Mouse (Mus musculus) cerebellum, postnatal 4 days (tissue): Measurements from ENCODE around the gene Prr22.

Experiments used
- DNase-seq, 2 experiments: peaks; one replicate each; pipeline ENCODE4 v3.0.0; 2022; ENCODE audit warnings: low spot score in 2 of 2, mixed read lengths in 1 of 2

Prr22 gene

DNA sequence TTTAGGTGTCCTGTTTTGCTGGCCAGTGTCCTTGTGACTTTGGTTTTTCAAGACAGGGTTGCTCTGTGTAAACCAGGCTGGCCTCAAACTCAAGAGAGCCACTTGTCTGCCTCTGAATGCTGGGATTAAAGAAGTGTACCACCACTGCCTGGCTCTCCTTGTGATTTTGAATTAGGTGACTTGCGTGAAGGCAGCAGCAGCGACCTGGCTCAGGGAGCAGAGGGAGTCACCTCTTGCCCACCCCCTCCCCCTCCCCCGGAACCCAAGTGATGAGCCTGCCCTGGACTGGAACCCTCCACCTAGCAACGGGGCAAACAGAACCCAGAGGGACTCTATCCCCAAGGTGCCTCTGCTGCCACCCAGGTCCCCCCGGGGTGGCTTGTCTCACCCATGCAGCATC is at the start of gene Prr22:
TSS of gene Prr22 (plus strand) at position 301 of the 400 bp plus-strand sequence.
- DNase-seq, result no peak

DNA sequence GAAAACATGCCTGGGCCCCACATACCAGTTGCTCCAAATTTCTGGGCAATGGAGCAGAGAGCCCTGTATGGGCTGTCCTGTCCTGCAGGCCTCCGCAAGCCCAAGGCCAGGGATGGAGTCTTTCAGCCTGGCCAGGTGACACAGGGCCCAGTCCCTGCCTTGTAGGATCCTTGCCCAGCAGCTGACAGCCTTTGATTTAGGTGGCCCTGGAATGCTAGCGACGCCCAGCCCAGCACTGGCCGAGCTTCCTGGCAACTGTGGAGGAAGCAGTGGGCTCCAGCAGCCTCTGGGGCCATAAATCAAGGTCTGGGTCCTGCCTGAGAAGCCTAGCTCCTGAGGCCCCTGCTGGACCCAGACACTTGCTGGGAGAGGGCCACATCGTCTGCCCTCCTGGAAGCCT is 47.6 kb upstream of the Prr22 start:
- DNase-seq, result no peak

DNA sequence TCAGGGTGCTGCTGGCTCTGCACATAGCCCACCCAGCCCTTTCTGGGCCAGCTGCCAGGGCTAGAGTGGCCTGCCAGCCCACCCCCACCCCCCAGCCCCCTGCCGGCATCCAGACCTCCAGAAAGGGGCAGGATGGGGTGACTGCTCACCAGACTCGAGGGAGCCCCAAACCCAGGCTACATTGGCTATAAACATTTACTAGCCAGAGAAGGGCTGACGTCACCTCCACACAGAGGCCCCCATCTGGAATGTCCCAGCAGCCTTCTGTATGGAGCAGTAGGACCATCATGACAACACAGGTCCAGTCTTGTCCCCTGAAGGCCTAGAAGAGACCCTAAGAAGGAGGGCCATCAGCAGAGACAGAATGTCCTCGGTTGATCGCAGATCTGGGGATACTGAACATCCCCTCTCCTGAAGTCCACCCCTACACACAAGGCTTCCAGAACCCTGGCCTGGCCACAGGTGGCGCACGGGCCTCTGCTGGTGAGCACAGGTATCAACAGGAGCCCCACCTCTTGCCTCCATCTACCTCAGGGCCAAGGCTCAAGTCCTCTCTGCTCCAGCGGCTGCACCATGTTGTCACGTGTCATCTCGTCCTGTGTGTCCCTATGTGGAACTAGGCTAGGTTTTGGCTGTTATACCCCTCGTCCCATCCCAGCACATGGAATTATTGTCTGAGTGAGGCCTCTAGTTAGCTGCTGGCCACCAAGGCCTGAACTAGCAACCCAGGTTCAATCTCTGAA is 46.5 kb upstream of the Prr22 start:
- no peak for DNase-seq

DNA sequence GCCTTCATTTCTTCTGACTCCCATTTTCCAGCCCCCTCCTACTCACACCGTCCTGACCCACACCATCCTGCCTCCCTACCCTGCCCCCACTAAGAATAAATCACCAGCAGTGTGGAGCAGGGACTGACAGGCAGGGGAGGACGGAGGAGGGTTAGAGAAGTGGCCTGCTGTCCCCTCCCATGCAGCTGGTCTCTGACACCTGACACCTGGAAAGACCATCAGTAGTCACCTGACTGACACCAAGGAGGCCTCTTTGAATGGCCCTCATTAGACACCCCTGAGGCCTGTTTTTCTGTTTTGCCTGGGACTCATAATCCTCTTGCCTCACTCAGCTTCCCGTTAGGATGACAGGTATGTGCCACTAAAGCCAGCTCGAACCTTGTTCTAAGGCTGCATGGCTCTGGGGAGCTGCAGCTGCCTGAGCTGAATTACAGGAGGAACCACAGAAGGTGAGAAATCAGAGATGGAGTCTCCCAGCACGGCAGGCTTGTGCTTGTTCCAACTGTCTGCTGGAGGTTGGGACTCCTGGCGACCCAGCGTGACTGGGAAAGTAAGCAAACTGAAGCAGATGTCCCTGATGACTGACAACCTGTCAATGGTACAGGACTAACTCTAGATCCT is 42.9 kb upstream of the Prr22 start:
- no peak for DNase-seq

DNA sequence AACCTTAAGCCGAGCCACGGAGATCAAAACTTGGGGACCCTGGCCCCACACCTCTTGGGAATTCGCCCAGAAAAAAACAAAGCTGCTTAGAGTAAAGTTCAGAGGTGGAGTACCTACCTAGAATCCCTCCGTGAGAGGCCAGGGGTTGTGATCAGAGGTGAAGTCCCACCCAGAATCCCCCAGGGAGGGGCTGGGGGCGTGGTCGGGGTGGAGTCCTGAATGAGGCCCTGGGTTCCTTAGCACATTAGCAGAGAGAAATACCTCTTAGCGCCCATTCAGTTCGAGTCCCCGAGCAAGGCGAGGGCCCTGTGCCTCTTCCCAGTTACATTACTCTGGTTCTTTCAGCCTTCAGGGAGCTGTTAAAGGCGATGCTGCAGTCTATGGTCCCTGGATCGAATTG is 42.4 kb upstream of the Prr22 start:
- DNase-seq, result no peak

DNA sequence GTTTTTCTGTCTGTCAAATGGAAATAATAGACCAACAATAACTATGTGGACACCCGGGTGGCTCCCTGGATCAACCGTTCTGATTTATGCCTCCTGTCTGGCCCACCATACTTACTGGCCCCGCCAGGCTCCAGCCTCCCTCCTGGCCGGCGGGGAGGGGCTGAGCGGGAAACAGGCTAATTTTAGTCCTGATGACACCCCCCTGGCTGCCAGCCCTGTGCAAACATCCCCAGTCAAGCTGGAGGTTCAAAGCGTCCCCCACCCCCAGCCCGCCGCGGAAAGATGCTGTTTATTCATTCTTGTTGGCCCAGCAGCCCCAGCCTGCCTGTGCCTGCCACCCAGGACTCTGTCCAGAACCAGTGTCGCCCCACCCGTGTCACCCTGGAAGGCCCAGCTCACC is 41.9 kb upstream of the Prr22 start:
- no peak for DNase-seq

DNA sequence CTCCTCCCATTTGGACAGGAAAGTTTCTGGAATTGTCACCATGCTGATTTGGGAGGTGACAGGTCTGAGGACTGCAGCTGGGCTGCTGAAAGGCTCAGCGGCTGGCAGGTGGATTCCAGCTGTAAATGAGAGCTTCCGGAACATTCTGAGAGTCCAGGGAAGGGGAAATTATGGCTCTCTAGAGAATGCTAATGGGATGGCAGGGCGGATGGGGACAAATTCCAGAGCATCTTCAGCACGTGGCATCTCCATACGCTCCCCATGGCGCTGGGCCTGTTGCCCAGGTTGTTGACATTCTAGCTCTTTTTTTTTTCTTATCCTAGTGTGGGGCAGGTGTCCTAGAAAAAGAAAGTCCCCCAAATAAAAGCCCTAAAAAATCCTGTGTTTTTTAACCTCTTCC is 40.9 kb upstream of the Prr22 start:
- DNase-seq, result no peak

DNA sequence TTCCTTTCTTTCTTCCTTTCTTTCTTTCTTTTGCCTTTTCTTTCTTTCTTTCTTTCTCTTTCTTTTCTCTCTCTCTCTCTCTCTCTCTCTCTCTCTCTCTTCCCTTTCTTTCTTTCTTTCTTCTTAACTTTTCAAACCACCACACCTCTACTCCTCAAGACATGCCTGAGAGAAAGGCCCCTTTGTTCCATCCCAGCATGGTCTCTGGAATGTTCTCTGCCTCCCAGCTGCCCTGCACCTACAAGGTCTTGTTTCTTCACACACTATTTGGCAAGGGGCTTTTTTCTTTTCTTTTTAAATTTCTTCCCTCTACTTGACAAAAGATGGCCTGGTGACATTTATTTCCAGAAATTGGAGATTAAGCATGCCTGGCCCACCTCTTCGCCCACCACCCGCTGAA is 40.4 kb upstream of the Prr22 start:
- no peak for DNase-seq

DNA sequence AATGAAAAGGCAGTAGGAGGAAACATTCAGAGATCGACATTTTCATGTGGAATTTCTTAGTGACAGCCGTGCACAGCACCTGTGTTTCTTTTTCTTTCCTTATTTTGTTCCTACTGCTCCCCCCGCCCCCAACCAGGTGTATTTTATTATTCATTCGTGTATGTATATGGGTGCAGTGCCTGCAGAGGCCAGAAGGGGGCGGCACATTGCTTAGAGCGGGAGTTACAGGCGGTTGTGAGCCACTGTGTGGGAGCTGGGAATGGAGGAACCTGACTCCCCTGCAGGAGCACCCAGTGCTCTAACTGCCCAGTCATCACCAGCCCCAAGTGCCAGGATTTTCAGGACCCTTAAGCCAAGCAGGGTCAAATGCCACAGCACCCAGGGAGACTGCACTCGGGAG is 33.5 kb upstream of the Prr22 start:
- DNase-seq, result no peak

DNA sequence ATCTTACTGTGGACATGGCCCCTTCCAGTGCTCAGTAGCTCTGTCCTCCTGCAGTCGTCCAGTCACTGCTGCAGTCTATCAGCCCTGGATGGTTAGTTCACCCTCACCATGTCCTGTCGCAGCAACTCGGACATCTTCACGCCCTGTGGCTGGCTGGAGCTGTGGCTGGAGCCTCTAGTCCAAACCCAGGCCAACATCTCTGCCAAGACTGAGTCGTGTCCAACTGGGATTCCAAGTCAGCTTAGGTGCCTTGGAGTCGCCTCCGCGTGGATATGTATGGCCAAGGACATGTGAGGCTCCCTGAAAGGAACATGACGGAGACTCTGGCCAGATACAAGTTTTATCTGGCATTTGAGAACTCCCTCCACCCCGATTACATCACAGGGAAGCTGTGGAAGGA is 31.8 kb upstream of the Prr22 start:
- DNase-seq, result no peak

DNA sequence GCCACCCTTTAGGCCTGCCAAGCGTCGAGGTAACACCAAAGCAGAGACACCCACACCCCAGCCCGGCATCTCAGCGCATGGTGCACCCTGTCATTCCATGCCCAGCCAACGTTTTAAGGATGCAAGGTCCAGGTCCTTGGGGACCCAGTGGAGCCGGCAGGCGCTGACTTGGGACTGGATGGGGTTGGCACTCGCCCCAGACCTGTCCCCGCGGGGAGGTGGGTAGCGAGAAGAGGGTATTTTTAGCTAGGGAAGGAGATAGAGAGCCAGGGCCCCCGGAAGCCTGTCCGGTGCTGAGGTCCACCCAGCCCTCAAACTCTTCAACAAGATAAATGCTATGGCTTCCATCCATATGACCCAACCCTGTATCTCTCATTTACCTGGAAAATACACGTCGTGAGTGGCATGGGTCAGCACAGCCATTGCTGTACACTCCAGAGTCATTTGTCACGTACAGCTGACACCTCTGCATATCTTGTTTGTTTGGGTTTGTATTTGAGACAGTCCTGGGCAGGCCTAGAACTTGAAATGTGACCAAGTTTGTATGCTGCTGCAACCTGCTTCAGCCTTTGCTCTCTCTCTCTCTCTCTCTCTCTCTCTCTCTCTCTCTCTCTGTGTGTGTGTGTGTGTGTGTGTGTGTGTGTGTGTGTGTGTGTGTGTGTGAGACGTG is 29.8 kb upstream of the Prr22 start:
- DNase-seq, result no peak

DNA sequence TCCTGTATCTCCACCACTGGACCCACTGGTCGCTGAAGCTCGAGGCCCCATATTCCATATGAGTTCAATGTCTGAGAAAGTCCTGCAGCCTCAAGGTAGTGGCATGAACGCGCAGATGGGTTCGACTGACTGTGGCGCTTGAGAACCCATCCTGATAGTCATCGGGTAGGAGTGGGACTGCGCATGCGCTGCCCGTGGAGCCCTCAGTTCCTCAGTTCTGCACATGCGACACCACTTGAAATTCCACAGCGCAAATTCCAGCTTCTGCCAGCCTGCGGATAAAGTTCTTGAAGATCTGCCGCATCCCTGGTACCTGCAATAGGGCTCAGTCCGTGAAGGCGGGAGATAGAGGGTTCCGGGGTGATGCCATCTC is 29.3 kb upstream of the Prr22 start:
- DNase-seq, result no peak

DNA sequence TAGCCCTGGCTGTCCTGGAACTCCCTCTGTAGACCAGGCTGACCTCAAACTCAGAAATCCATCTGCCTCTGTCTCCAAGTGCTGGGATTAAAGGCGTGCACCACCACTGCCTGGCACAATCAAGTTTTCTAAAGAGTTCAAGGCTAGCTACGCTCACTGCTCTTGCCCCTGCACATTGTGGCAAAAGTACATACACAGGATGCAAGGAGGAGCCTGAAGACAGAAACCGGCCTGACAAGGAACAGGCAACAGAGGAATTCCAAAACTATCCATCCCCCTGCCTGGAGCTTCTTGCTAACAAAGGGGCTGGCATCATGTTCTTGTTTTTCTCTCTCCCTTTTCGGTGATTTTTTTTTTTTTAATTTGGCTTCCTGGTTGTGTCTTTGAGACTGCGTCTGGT is 25.9 kb upstream of the Prr22 start:
- no peak for DNase-seq

DNA sequence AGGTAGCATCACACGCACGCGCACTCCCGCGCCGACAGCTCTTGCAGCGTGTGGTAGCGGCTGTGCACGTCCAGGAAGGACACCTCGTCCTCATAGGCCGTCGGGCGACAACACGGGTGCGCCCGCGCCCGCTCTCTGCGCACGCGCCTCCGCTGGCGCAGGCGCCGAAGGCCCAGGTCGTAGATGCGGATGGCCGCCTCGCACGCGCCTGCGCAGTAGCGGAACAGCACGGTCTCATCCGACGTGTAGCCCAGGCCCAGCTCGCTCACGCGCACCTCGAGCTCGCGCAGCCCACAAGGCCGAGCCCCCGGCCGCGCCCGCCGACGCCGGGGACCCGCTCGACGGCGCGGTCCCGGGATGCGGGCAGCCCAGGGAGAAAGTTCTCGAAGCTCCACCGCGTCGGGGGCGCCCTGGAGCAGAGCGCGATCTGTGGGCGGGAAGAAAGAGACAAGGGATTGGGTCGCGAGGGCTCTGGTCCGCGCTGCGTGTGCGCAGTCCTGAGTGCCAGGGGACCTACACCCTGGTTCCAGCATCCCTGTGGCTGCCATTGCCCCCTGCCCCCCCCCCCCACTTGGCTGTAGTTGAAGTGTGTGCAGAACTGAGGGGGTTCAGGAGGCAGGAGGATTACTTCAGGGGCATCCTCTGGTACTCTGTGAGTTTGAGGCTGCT is 18.5 kb upstream of the Prr22 start:
- peak in 1 of 2 experiments; percentile 49 for DNase-seq

DNA sequence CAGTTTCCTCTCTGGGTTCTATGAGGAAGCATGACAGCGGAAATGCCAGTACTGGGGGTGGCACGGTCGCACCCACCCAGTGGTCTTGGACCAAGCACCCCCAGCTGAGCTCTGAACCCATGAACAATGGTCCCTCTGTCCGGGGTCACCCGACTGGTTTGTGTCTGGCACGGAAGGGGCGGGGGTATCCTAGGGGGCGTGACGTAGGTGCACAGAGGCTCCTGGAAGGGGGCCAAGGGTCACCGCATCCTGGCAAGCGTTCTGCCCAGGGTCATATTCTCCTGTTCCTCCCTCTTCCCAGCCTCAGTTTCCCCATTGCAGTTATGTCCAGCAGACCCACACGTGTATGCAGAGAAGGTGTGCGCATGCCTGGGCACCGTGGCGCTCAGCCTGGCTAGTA is 16.6 kb upstream of the Prr22 start:
- DNase-seq, result no peak

DNA sequence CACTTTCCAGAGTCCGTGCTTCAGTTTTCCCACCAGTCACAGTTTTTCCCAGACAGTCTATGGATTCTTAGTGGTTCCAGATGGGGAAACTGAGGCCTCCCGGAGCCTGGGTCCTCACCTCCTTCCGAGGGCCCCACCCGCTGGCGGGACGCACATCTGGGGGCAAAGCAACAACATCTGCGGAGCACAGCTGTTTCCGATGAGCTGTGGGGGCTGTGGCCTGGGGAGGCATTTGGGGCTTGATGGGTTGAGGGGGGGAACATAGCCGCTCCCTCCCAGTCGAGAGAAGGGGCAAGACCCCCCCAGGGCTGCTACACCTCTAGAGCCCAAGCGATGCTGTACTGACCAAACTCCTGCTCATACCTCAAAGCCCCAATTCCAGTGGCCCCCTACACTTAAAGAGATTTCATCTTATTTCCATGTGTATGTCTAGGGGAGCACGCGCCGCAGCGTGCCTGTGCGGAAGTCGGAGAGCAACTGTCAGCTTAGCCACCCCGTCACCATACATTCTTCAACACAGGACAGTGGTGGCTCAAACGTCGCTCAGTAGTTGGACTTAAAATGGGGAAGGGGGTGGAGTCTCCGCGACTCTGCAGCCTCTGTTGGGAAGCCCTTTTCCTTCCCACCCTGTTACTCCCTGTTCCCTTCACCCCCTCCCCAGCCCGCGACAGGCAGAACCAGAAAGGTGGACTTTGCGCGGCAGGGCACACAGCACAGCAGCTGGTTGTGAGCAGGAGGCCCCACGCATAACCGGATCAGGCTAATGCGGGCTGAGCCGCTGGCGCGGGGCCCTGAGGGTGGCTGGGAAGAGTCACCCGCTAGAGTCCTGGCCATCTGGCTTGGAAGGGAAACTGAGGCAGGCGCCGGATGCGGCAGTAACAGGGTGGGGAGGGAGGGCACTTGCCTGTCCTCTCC is 15.5 kb upstream of the Prr22 start:
- no peak for DNase-seq

DNA sequence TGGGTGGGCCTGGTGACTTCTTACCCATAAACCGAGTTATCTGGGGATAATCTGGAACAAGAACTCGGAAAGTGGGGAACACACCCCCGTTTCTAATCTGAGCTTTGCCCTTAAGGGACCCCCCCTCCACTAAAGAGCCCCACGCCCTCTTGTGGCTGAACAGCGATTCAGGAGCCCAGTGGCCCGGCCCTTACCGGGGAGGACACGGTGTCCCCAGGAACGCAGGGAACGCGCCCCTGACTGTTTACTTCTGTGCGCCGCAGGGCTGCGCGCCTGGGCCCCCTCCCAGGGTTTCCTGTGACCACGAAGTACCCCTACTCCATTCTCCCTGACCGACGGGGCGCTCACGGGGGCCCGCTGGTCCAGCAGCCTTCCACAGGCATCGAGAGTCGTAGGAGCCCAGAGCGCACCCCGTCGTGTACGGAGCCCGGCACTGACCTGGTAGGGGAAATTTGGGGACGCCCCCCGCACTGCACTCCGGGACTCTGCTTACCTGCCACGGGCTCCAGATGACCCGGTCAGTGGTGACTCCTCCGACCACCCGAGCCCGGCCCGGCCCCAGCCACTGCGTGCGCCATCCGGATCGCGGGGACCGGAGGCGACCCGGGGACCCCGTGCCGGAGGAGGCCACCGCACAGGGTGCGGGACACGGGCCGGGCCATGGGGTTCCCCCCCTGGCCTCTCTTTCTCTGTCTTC is 13.2 kb upstream of the Prr22 start:
- DNase-seq, result no peak

DNA sequence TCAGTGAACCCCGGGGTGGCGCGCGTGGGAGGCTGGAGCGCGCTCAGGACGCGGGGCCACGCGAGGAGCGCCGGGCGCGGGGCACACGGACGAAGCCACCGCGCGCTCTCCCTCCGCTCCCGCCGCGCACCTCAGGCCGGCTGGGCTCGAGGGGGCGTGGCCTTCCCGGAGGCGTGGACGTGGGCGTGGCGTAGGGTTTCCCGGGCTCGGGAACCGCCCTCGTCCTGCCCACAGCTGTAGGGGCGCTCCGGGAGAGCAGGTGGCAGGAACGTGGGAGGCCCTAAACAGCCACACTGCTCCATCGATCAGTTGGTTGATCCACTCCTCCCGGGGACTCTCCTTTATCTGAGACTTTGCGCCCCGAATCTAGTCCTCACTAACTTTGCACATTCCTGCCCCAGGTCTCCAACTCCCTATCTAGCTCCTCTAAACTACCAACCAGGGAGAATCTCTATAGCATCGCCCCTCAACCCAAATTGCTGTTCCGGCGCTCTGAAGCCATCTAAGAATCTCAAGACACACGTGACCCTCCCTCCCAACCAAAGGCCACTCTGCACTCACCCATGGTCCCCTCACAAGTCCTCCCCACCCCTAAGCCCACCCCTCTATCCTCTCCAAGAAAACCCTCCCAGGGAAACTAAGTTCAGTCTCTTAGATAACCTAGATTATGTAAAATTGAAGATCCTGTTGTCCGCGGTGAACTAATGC is 12.5 kb upstream of the Prr22 start, which contains the start of gene Nrtn:
TSS of gene Nrtn (minus strand) at position 115 of the 708 bp plus-strand sequence.
- DNase-seq, result peak in 1 of 2 experiments; percentile 49

DNA sequence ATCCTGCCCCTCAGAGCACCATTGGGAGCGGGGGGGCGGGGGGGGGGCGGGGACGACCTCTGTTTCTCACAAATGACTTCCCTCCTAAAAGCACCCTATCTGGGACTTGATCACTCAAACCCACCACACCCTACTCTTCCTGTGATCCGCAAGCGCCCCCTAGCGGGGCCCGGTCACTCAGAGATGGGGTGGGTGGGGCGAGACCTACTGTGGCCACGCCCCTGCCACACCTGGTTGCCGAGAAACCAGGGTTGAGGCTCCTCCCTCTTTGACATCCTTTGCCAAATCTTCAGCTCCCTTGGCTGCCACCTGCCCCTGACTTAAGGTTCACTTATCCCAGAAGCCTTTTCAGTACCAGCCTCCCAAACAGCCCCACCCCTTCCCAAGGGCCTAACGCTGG is 11.9 kb upstream of the Prr22 start:
- DNase-seq, result peak in 1 of 2 experiments; percentile 63

DNA sequence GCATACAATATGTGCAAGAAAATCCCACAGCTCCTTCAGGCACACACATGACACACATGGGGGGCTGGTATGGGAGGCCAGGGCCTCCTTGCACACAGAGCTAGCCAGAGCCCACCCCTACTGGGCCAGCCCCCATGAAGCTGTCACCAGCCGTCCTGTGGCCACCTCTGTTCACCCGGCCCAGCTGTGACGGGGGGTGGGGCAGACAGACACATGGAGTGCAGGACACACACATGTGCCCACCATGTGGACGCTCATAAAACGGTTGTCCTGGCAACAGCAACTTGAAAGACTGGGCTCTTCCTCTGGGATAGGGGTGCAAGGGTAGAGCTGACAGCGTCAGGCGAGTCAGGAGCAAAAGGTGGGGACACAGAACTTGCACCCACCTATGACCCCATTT is 10.8 kb upstream of the Prr22 start:
- no peak for DNase-seq
